Mouse (Mus musculus) ES-E14 (cell line): ENCODE measurements at regions not wholly inside any gene's neighbourhood (a gene's known extent, or its start where the extent isn't known, plus 50 kb on each side); places are given as distances from the start of the nearest gene placed in this dataset.

ENCODE experiments used
- DNase-seq: peaks from one replicate; pipeline ENCODE4 v3.0.0-alpha.2; 2013; ENCODE audit warnings: low read depth, low spot score
- H3K27ac ChIP-seq: 2 replicates; pipeline ENCODE4 v1.5.1; 2012; ENCODE audit warnings: low read depth, mild to moderate bottlenecking, low read length, moderate library complexity, mixed read lengths; ENCODE audit not compliant: poor library complexity, insufficient read depth, severe bottlenecking
- H3K36me3 ChIP-seq: 2 replicates; pipeline ENCODE4 v1.6.1; 2012; ENCODE audit warnings: mild to moderate bottlenecking, low read length, moderate library complexity, mixed read lengths; ENCODE audit not compliant: control insufficient read depth, poor library complexity, insufficient read depth, severe bottlenecking
- H3K4me1 ChIP-seq, 2 experiments: fragments of 150-350 bp in 1 of 2; sonication (generic) in 1 of 2; 2 replicates each; pipeline ENCODE4 v1.6.1; 2012; ENCODE audit warnings: low read length in 2 of 2, mild to moderate bottlenecking in 1 of 2, mixed read lengths in 1 of 2; ENCODE audit not compliant: control insufficient read depth in 2 of 2, insufficient read depth in 2 of 2, poor library complexity in 1 of 2
- H3K4me3 ChIP-seq, 2 experiments: fragments of 150-350 bp in 1 of 2; sonication (generic) in 1 of 2; 2 replicates each; pipeline ENCODE4 v1.5.1; 2012; ENCODE audit warnings: low read length in 2 of 2, low read depth in 1 of 2, mild to moderate bottlenecking in 1 of 2, mixed read lengths in 1 of 2; ENCODE audit not compliant: insufficient read depth in 1 of 2, poor library complexity in 1 of 2, severe bottlenecking in 1 of 2
- H3K9ac ChIP-seq: 2 replicates; pipeline ENCODE4 v1.6.1; 2012; ENCODE audit warnings: low read depth, mild to moderate bottlenecking, low read length, mixed read lengths; ENCODE audit not compliant: poor library complexity, insufficient read depth, severe bottlenecking
- H3K9me3 ChIP-seq: fragments of 150-350 bp; sonication (generic); 2 replicates; pipeline ENCODE4 v1.6.1; 2012; ENCODE audit warnings: low read depth, mild to moderate bottlenecking, low read length; ENCODE audit not compliant: control insufficient read depth, insufficient read depth
- CHD2 ChIP-seq: IDR thresholded peaks from 2 replicates; pipeline ENCODE4 v1.6.1; 2014; ENCODE audit warnings: mild to moderate bottlenecking, low read depth, low read length, inconsistent platforms
- HCFC1 ChIP-seq: IDR thresholded peaks from 2 replicates; pipeline ENCODE4 v1.6.1; 2012; ENCODE audit warnings: low read length, inconsistent platforms, borderline replicate concordance; ENCODE audit not compliant: insufficient read depth
- MAFK ChIP-seq: IDR thresholded peaks from 2 replicates; pipeline ENCODE4 v1.6.1; 2014; ENCODE audit warnings: mild to moderate bottlenecking, low read depth, low read length, inconsistent platforms; ENCODE audit not compliant: insufficient read depth
- ZC3H11A ChIP-seq: IDR thresholded peaks from 2 replicates; pipeline ENCODE4 v1.6.1; 2012; ENCODE audit warnings: low read depth, mild to moderate bottlenecking, inconsistent platforms, low read length, borderline replicate concordance
- ZNF384 ChIP-seq: IDR thresholded peaks from 2 replicates; pipeline ENCODE4 v1.6.1; 2012; ENCODE audit warnings: low read depth, low read length, inconsistent platforms
- in situ Hi-C, 2 experiments: fragments of 600-800 bp; cut with MboI; formaldehyde crosslinking; loops; one replicate each; pipeline ENCODE4 v1.15.1; 2025; ENCODE audit warnings: low sequenced_read_pairs in 2 of 2, inconsistent platforms in 1 of 2; ENCODE audit not compliant: unreplicated experiment in 2 of 2

- H3K9ac ChIP-seq, result no peak overlapping the region
- in situ Hi-C loops, result no loop called here
- no peak overlapping the region for H3K27ac ChIP-seq
- no peaks in the 10 kb centered on the region for H3K4me1 ChIP-seq
- H3K4me3 ChIP-seq, result no peak overlapping the region
- H3K36me3 ChIP-seq, result no peaks in the 10 kb centered on the region
- no peak for TF ChIP-seq HCFC1
- TF ChIP-seq MAFK, result no peak
- no peak for TF ChIP-seq ZNF384
- no peak for TF ChIP-seq CHD2
- no peak for TF ChIP-seq ZC3H11A
- H3K9me3 ChIP-seq, result no peaks in the 10 kb centered on the region
- no peak for DNase-seq
Observed at GRCm38 (mm10) chrX:162255873-162256272, 96.3 kb upstream of the Nhs start.

- Histone ChIP-seq H3K27ac (no peak overlapping the region), H3K9me3 (no peaks in the 10 kb centered on the region), H3K9ac (no peak overlapping the region), H3K4me1 (no peaks in the 10 kb centered on the region), H3K4me3 (no peak overlapping the region), H3K36me3 (no peaks in the 10 kb centered on the region)
- TF ChIP-seq ZC3H11A, result no peak
- TF ChIP-seq HCFC1, result no peak
- no peak for TF ChIP-seq MAFK
- no peak for TF ChIP-seq CHD2
- no peak for TF ChIP-seq ZNF384
- DNase-seq, result no peak
- in situ Hi-C loops, result no loop called here
Observed at GRCm38 (mm10) chrX:162241291-162241690, 81.8 kb upstream of the Nhs start.

DNA sequence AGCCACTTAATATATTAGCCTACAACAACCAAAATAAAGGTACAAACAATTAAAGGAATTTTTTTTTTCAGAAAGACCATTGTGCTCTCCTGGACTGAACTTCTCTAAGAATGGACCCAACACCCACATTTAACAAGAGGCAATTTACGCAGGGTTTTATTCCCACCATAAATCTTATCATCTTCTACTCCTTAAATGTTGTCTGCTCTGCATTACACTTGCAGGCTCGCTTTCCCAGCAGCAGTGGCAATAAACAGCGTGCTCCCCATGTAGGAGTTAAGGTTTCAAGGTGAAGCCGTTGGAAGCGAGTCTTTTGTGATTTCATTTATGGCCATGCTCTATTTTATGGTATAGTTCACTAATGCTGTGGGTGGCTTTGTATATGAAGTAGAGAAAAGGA lies 76.0 kb upstream of the Nhs start:
- no peak overlapping the region for H3K9ac ChIP-seq
- DNase-seq, result no peak
- no peaks in the 10 kb centered on the region for H3K36me3 ChIP-seq
- no peak overlapping the region for H3K4me3 ChIP-seq
- no peaks in the 10 kb centered on the region for H3K9me3 ChIP-seq
- no peak overlapping the region for H3K27ac ChIP-seq
- H3K4me1 ChIP-seq, result no peaks in the 10 kb centered on the region
- in situ Hi-C loops, result no loop called here
- TF ChIP-seq ZC3H11A, result no peak
- no peak for TF ChIP-seq MAFK
- TF ChIP-seq ZNF384, result no peak
- no peak for TF ChIP-seq CHD2
- no peak for TF ChIP-seq HCFC1

DNA sequence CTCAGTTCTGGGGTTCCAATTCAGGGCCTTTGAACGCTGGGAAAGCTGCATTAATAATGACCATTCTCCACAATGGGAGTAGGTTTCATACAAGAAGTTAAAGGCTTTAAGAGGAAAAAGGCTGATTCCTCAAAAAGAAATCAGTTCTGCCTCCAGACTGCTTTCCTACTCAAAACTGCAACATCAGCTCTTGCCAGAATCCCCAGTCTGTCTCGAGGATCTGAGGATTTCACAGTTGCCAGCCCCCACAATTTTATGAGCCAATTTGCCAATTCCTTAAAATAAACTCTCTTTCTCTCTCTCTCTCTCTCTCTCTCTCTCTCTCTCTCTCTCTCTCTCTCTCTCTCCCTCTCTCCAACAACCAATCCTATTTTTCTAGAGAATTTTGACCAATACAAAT lies 51.3 kb upstream of the Nhs start:
- in situ Hi-C loops, result no loop called here
- H3K4me3 ChIP-seq, result no peak overlapping the region
- DNase-seq, result no peak
- TF ChIP-seq ZNF384 (no peak), ZC3H11A (no peak), HCFC1 (no peak), MAFK (no peak), CHD2 (no peak)
- no peak overlapping the region for H3K27ac ChIP-seq
- no peaks in the 10 kb centered on the region for H3K36me3 ChIP-seq
- H3K9ac ChIP-seq, result no peak overlapping the region
- no peaks in the 10 kb centered on the region for H3K4me1 ChIP-seq
- H3K9me3 ChIP-seq, result no peaks in the 10 kb centered on the region
